Comparison of ENCODE assay signal across 9 mouse cellular contexts in the genomic region with DNA sequence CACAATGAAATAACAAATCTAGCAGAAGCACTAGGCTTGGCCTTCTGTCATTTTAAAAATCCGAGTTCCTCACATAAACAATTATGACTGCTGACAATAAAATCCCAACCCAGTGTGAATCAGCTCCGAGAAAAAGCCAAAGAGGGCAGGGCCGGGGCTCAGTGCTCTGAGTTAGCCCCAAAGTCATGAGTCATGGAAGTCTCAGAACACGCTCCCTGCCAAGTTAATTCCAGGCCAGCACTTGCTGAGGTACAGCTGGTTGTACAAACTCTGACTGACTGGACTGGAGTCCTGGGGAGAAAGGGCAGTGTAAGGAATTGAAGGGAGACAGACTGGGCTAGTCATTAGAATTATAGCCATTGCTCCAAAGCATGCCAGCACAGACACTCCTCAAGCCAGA. TPM values are rescaled to one million over a fixed set of nuclear protein-coding genes. Genes with fewer than 3 reads are reported as not detected.
DNase-seq lines count a peak whose midpoint lies in the region; ATAC-seq and TF ChIP-seq lines count a peak whose summit lies in the region.
"Had no signal": no experiment of that assay in that cellular context is flagged by ENCODE, and none has a peak within 500 bp of the region (broad histone marks: within the 10 kb centered on the region; RNA-seq: fewer than 3 reads in every experiment).

No protein-coding gene starts in this region.

- peaks cover 18% of the 10 kb centered on the region for H3K4me1 ChIP-seq in heart, embryonic 11.5 days (ENCODE audit: control insufficient read depth, insufficient read depth, low read length)
- no peaks in the 10 kb centered on the region for H3K4me1 ChIP-seq in kidney, postnatal 0 days (replicated peaks; ENCODE audit: insufficient read depth, low read length)
- H3K4me1 ChIP-seq in liver, embryonic 11.5 days (replicated peaks; ENCODE audit: control insufficient read depth, insufficient read depth, low read length): no peaks in the 10 kb centered on the region

- H3K4me2 ChIP-seq in heart, embryonic 11.5 days: no peak overlapping the region
- no peak overlapping the region for H3K4me2 ChIP-seq in kidney, postnatal 0 days (ENCODE audit: low read length)
- no peak overlapping the region for H3K4me2 ChIP-seq in liver, embryonic 11.5 days
- H3K4me2 ChIP-seq: limb, embryonic 13.5 days had no signal

- no peak for ATAC-seq in heart, embryonic 11.5 days (replicated peaks; ENCODE audit: insufficient number of reproducible peaks, low FRiP score, low TSS enrichment)
- no peak; the same call in 1 of the 2 replicates for ATAC-seq in kidney, postnatal 0 days (replicated peaks; ENCODE audit: low FRiP score, low read depth)
- no peak for ATAC-seq in liver, embryonic 11.5 days (replicated peaks; ENCODE audit: low FRiP score)
- ATAC-seq in megakaryocyte-erythroid progenitor cell, adult 5-6 weeks (replicated peaks; ENCODE audit: low FRiP score, low TSS enrichment, poor library complexity, severe bottlenecking): no peak

- WGBS in heart, embryonic 11.5 days (ENCODE audit: insufficient replicate concordance): 74% methylated on average over 4 of the region's 4 CpGs
- WGBS in kidney, postnatal 0 days: 46% methylated on average over 4 of the region's 4 CpGs
- WGBS in liver, embryonic 11.5 days: 64% methylated on average over 4 of the region's 4 CpGs

- H3K9me3 ChIP-seq in heart, embryonic 11.5 days (replicated peaks; ENCODE audit: control insufficient read depth, low read length): no peaks in the 10 kb centered on the region
- H3K9me3 ChIP-seq in kidney, postnatal 0 days (replicated peaks; ENCODE audit: low read length): no peaks in the 10 kb centered on the region
- no peaks in the 10 kb centered on the region for H3K9me3 ChIP-seq in liver, embryonic 11.5 days (ENCODE audit: control insufficient read depth, low read length)
- H3K9me3 ChIP-seq: limb, embryonic 13.5 days had no signal

- H3K9ac ChIP-seq in heart, embryonic 11.5 days (ENCODE audit: low read depth, low read length): no peak overlapping the region
- H3K9ac ChIP-seq in kidney, postnatal 0 days (ENCODE audit: low read depth, low read length): no peak overlapping the region
- no peak overlapping the region for H3K9ac ChIP-seq in liver, embryonic 11.5 days (ENCODE audit: low read depth, low read length)
- H3K9ac ChIP-seq: limb, embryonic 13.5 days had no signal

- no peak overlapping the region for H3K27ac ChIP-seq in heart, embryonic 11.5 days (ENCODE audit: low read depth, low read length)
- no peak overlapping the region for H3K27ac ChIP-seq in kidney, postnatal 0 days
- no peak overlapping the region for H3K27ac ChIP-seq in liver, embryonic 11.5 days (ENCODE audit: low read depth, low read length)
- H3K27ac ChIP-seq: limb, embryonic 13.5 days had no signal

- H3K27me3 ChIP-seq in heart, embryonic 11.5 days (ENCODE audit: control insufficient read depth, insufficient read depth, low read length): no peaks in the 10 kb centered on the region
- no peaks in the 10 kb centered on the region for H3K27me3 ChIP-seq in kidney, postnatal 0 days (ENCODE audit: insufficient read depth, low read length)
- no peaks in the 10 kb centered on the region for H3K27me3 ChIP-seq in liver, embryonic 11.5 days (replicated peaks; ENCODE audit: control insufficient read depth, insufficient read depth, low read length)
- H3K27me3 ChIP-seq: limb, embryonic 13.5 days had no signal

- H3K36me3 ChIP-seq in heart, embryonic 11.5 days (ENCODE audit: control insufficient read depth, insufficient read depth, low read length): no peaks in the 10 kb centered on the region
- no peaks in the 10 kb centered on the region for H3K36me3 ChIP-seq in kidney, postnatal 0 days (ENCODE audit: insufficient read depth, low read length)
- H3K36me3 ChIP-seq in liver, embryonic 11.5 days (ENCODE audit: control insufficient read depth, insufficient read depth, low read length): no peaks in the 10 kb centered on the region
- H3K36me3 ChIP-seq: limb, embryonic 13.5 days had no signal

- DNase-seq in heart, adult 18-20 months: peak; percentile 84 to 92
- DNase-seq in gastrocnemius, adult 18-20 months (ENCODE audit: low spot score): peak; percentile 85
- peak; percentile 61 for DNase-seq in kidney, postnatal 0 days (ENCODE audit: low spot score)
- DNase-seq in urinary bladder, adult 18-20 months (ENCODE audit: low spot score in 2 of 2): peak; percentile 30 to 88
- DNase-seq in liver, embryonic 11.5 days (ENCODE audit: low spot score): no peak
- DNase-seq in c-Kit-positive CD71-positive TER-119-positive erythroid progenitor cells, embryonic 14.5 days (ENCODE audit: low spot score): no peak

- H3K4me3 ChIP-seq in heart, embryonic 11.5 days (ENCODE audit: low read depth, low read length): no peak overlapping the region
- H3K4me3 ChIP-seq in kidney, postnatal 0 days (replicated peaks; ENCODE audit: low read depth, low read length): no peak overlapping the region
- H3K4me3 ChIP-seq in liver, embryonic 11.5 days (ENCODE audit: low read depth, low read length): no peak overlapping the region
- H3K4me3 ChIP-seq: limb, embryonic 13.5 days had no signal

- TF ChIP-seq CTCF in kidney, postnatal 0 days (IDR thresholded peaks at IDR 0.05; ENCODE audit: low read depth): no peak

RNA-seq across cellular contexts. Expression of gene Akap13, which starts 28.0 kb away (rescaled TPM):
- 10 to 100 TPM; 63.8 to 73.6 TPM for total RNA-seq in heart, adult 18-20 months (2021)
- polyA plus RNA-seq in heart, embryonic 11.5 days (2014; fragmentation: Nextera tagmentation; extraction: Ambion mirVana): 49.0 and 68.1 TPM in 2 replicates
- 10 to 100 TPM; 64.0 to 65.2 TPM for total RNA-seq in gastrocnemius, adult 18-20 months (2021)
- 24.3 and 27.9 TPM in 2 replicates for polyA plus RNA-seq in kidney, postnatal 0 days (2015; fragmentation: Nextera tagmentation; extraction: Ambion mirVana)
- polyA plus RNA-seq in liver, embryonic 11.5 days (2014; fragmentation: Nextera tagmentation; extraction: Ambion mirVana): 27.2 and 30.7 TPM in 2 replicates
- 74.9 and 87.9 TPM in 2 replicates for total RNA-seq in megakaryocyte-erythroid progenitor cell, adult 5-6 weeks (2014; fragmentation: Nextera tagmentation)
- total RNA-seq in megakaryocyte-erythroid progenitor cell, adult 5-6 weeks (2017): 63.3 and 152 TPM in 2 replicates

Comparison
In these comparisons a context has a peak if more than half of its experiments do, and no peak if none do; other contexts are left out.
1. DNase-seq: peak in heart, adult 18-20 months (2 of 2), gastrocnemius, adult 18-20 months (single experiment), kidney, postnatal 0 days (single experiment) and urinary bladder, adult 18-20 months (2 of 2); none in liver, embryonic 11.5 days (single experiment) and c-Kit-positive CD71-positive TER-119-positive erythroid progenitor cells, embryonic 14.5 days (single experiment).